Mouse (Mus musculus) embryonic facial prominence, embryonic 11.5 days (tissue): Measurements from ENCODE around the gene Hsd17b13. TPM values are rescaled to one million over a fixed set of nuclear protein-coding genes. Genes with fewer than 3 reads are reported as not detected.

Source experiments
- ATAC-seq: fragments of 200-750 bp; cut with Nextera tagmentation; replicated peaks from 2 replicates; pipeline ENCODE4 v1.8.0; 2017; ENCODE audit warnings: low read depth; ENCODE audit not compliant: insufficient number of reproducible peaks, low FRiP score, low TSS enrichment
- DNase-seq: peaks from one replicate; pipeline ENCODE4 v3.0.0-alpha.2; 2015; ENCODE audit warnings: low spot score
- H3K27ac ChIP-seq: fragments of 300-500 bp; sonication (generic); replicated peaks from 2 replicates; pipeline ENCODE4 v1.5.1; 2014; ENCODE audit warnings: mild to moderate bottlenecking, low read depth, low read length, control low read depth
- H3K27me3 ChIP-seq: fragments of 300-500 bp; sonication (generic); 2 replicates; pipeline ENCODE4 v1.6.1; 2014; ENCODE audit warnings: mild to moderate bottlenecking, low read length, moderate library complexity, mixed read lengths; ENCODE audit not compliant: control insufficient read depth, insufficient read depth
- H3K36me3 ChIP-seq: fragments of 300-500 bp; sonication (generic); replicated peaks from 2 replicates; pipeline ENCODE4 v1.6.1; 2014; ENCODE audit warnings: low read depth, mild to moderate bottlenecking, low read length, moderate library complexity, mixed read lengths; ENCODE audit not compliant: control insufficient read depth, insufficient read depth
- H3K4me1 ChIP-seq: fragments of 300-500 bp; sonication (generic); 2 replicates; pipeline ENCODE4 v1.6.1; 2014; ENCODE audit warnings: low read length, mixed read lengths; ENCODE audit not compliant: control insufficient read depth, insufficient read depth
- H3K4me2 ChIP-seq: fragments of 300-500 bp; sonication (generic); 2 replicates; pipeline ENCODE4 v1.6.1; 2014; ENCODE audit warnings: low read depth, mild to moderate bottlenecking, control low read depth, low read length, moderate library complexity
- H3K4me3 ChIP-seq: fragments of 300-500 bp; sonication (generic); 2 replicates; pipeline ENCODE4 v1.5.1; 2014; ENCODE audit warnings: low read depth, low read length, control low read depth
- H3K9ac ChIP-seq: fragments of 300-500 bp; sonication (generic); replicated peaks from 2 replicates; pipeline ENCODE4 v1.6.1; 2014; ENCODE audit warnings: mild to moderate bottlenecking, control low read depth, low read length
- H3K9me3 ChIP-seq: fragments of 300-500 bp; sonication (generic); replicated peaks from 2 replicates; pipeline ENCODE4 v1.6.1; 2016; ENCODE audit warnings: mild to moderate bottlenecking, low read length, inconsistent platforms, mixed read lengths; ENCODE audit not compliant: control insufficient read depth
- WGBS: fragments of 180-500 bp; shearing (Covaris S2); extraction: QIAGEN DNeasy Blood & Tissue Kit; methylation state at CpG from one replicate; pipeline ENCODE4 v1.1.7; 2014; 5-methylcytosine and 5-hydroxymethylcytosine counted together
- polyA plus RNA-seq: library from polyadenylated mRNA; unstranded; fragments of >200 nt; fragmentation: Nextera tagmentation; extraction: Ambion mirVana; gene quantifications from 2 replicates; pipeline ENCODE4 v1.2.1, GENCODE M21; 2014

Gene Hsd17b13
- polyA plus RNA-seq, 1 experiment from 2014 or later, result not detected

GRCm38 (mm10) chr5:103916595-103917356 is 60.4 kb downstream of the Hsd17b13 start:
- Histone ChIP-seq H3K36me3 (no peaks in the 10 kb centered on the region), H3K4me2 (no peak overlapping the region), H3K9ac (no peak overlapping the region), H3K4me3 (no peak overlapping the region), H3K27me3 (no peaks in the 10 kb centered on the region), H3K27ac (no peak overlapping the region), H3K9me3 (no peaks in the 10 kb centered on the region), H3K4me1 (no peaks in the 10 kb centered on the region)
- WGBS, result 52% methylated on average over 12 of the region's 12 CpGs
- ATAC-seq, result no peak
- DNase-seq, result peak; percentile 54

GRCm38 (mm10) chr5:103914335-103915226 is 62.6 kb downstream of the Hsd17b13 start:
- H3K4me3 ChIP-seq, result no peak overlapping the region
- no peaks in the 10 kb centered on the region for H3K36me3 ChIP-seq
- H3K4me1 ChIP-seq, result no peaks in the 10 kb centered on the region
- no peaks in the 10 kb centered on the region for H3K27me3 ChIP-seq
- H3K4me2 ChIP-seq, result no peak overlapping the region
- no peaks in the 10 kb centered on the region for H3K9me3 ChIP-seq
- no peak overlapping the region for H3K27ac ChIP-seq
- DNase-seq (no peak), ATAC-seq (no peak)
- 75% methylated on average over 11 of the region's 11 CpGs for WGBS
- H3K9ac ChIP-seq, result no peak overlapping the region

GRCm38 (mm10) chr5:103913150-103913549 is 64.1 kb downstream of the Hsd17b13 start:
- DNase-seq (no peak), ATAC-seq (no peak)
- Histone ChIP-seq H3K4me3 (no peak overlapping the region), H3K36me3 (no peaks in the 10 kb centered on the region), H3K9me3 (no peaks in the 10 kb centered on the region), H3K4me2 (no peak overlapping the region), H3K9ac (no peak overlapping the region), H3K4me1 (no peaks in the 10 kb centered on the region), H3K27me3 (no peaks in the 10 kb centered on the region), H3K27ac (no peak overlapping the region)
- 66% methylated on average over 4 of the region's 4 CpGs for WGBS

GRCm38 (mm10) chr5:103911555-103911954 is 65.7 kb downstream of the Hsd17b13 start:
- Histone ChIP-seq H3K36me3 (no peaks in the 10 kb centered on the region), H3K9ac (no peak overlapping the region), H3K27me3 (no peaks in the 10 kb centered on the region), H3K27ac (no peak overlapping the region), H3K4me3 (no peak overlapping the region), H3K4me2 (no peak overlapping the region), H3K4me1 (no peaks in the 10 kb centered on the region), H3K9me3 (no peaks in the 10 kb centered on the region)
- no peak for ATAC-seq
- no peak for DNase-seq
- WGBS, result 78% methylated on average over 5 of the region's 5 CpGs

- H3K9ac ChIP-seq, result peak within 1 kb of the TSS; percentile 72
- WGBS, result under 1% methylated on average over 76 of the region's 86 CpGs
- peak; percentile 95 for DNase-seq
- no peaks in the 10 kb centered on the region for H3K27me3 ChIP-seq
- H3K4me2 ChIP-seq, result peak within 1 kb of the TSS; percentile 71
- no peaks in the 10 kb centered on the region for H3K36me3 ChIP-seq
- H3K9me3 ChIP-seq, result no peaks in the 10 kb centered on the region
- no peaks in the 10 kb centered on the region for H3K4me1 ChIP-seq
- peak; percentile 94 for ATAC-seq
- H3K27ac ChIP-seq, result no peak within 1 kb of the TSS
- H3K4me3 ChIP-seq, result peak within 1 kb of the TSS; percentile 67
Measured at GRCm38 (mm10) chr5:103910748-103911409, 66.3 kb downstream of the Hsd17b13 start, which contains the start of gene Klhl8. Klhl8 (minus strand) TSS chr5:103911259.

GRCm38 (mm10) chr5:103910156-103910555 is 67.1 kb downstream of the Hsd17b13 start:
- Histone ChIP-seq H3K4me3 (peak overlapping the region; percentile 67), H3K4me2 (peak overlapping the region; percentile 71), H3K4me1 (no peaks in the 10 kb centered on the region), H3K27ac (no peak overlapping the region), H3K36me3 (no peaks in the 10 kb centered on the region), H3K9me3 (no peaks in the 10 kb centered on the region), H3K27me3 (no peaks in the 10 kb centered on the region), H3K9ac (no peak overlapping the region)
- 12% methylated on average over 8 of the region's 9 CpGs for WGBS
- ATAC-seq (no peak), DNase-seq (no peak)

GRCm38 (mm10) chr5:103909466-103909865 is 67.7 kb downstream of the Hsd17b13 start:
- Histone ChIP-seq H3K27ac (no peak overlapping the region), H3K4me3 (no peak overlapping the region), H3K4me1 (no peaks in the 10 kb centered on the region), H3K9me3 (no peaks in the 10 kb centered on the region), H3K36me3 (no peaks in the 10 kb centered on the region), H3K9ac (no peak overlapping the region), H3K27me3 (no peaks in the 10 kb centered on the region), H3K4me2 (no peak overlapping the region)
- ATAC-seq (no peak), DNase-seq (no peak)
- WGBS, result 71% methylated on average over 3 of the region's 3 CpGs
